Mouse (Mus musculus) layer of hippocampus, postnatal 14 days (tissue): ENCODE data around the gene Olfr543. TPM values are rescaled to one million over a fixed set of nuclear protein-coding genes. Genes with fewer than 3 reads are reported as not detected.
A peak's percentile ranks its signal among the peaks of the same experiment; 100 is the strongest.

ENCODE experiments used
- DNase-seq, 2 experiments: peaks; one replicate each; pipeline ENCODE4 v3.0.0; 2021 to 2022; ENCODE audit warnings: low spot score in 2 of 2, mixed read lengths in 1 of 2
- total RNA-seq, 2 experiments: library from RNA; stranded (reverse); gene quantifications; 2 replicates each; pipeline ENCODE4 v1.2.3; 2021

Olfr543 gene
- total RNA-seq, 2 experiments from 2014 or later, result not detected

GRCm38 (mm10) chr7:102477377-102477776, 4.1 kb downstream of the Olfr543 start:
- DNase-seq, result no peak

- no peak for DNase-seq
Measured at GRCm38 (mm10) chr7:102476601-102477000, 4.9 kb downstream of the Olfr543 start.

GRCm38 (mm10) chr7:102472675-102473074, 8.8 kb downstream of the Olfr543 start:
- DNase-seq, result no peak

GRCm38 (mm10) chr7:102467566-102467965, 13.9 kb downstream of the Olfr543 start:
- DNase-seq, result no peak

GRCm38 (mm10) chr7:102458618-102459380, 22.7 kb downstream of the Olfr543 start:
- no peak for DNase-seq

GRCm38 (mm10) chr7:102446438-102446837, 35.0 kb downstream of the Olfr543 start:
- no peak for DNase-seq

GRCm38 (mm10) chr7:102444301-102444700, 37.2 kb downstream of the Olfr543 start:
- no peak for DNase-seq

GRCm38 (mm10) chr7:102442432-102442831, 39.0 kb downstream of the Olfr543 start:
- no peak for DNase-seq

GRCm38 (mm10) chr7:102441657-102442391, 39.7 kb downstream of the Olfr543 start, which contains the start of gene Rrm1:
TSS of gene Rrm1 (plus strand) at chr7:102441695.
- DNase-seq, result peak; percentile 93 to 98

GRCm38 (mm10) chr7:102440822-102441656, 40.4 kb downstream of the Olfr543 start:
- no peak for DNase-seq

GRCm38 (mm10) chr7:102434344-102434743, 47.1 kb downstream of the Olfr543 start:
- no peak for DNase-seq

Other genes with a start within 250 kb of the Olfr543 start
- 10 to 100 TPM; 23.4 to 25.8 TPM for gene Rhog, start 225.6 kb downstream of the Olfr543 start, total RNA-seq
- gene Stim1, start 213.9 kb downstream of the Olfr543 start, total RNA-seq, result 10 to 100 TPM; 65.6 to 66.1 TPM
- gene Rrm1, start 40.0 kb downstream of the Olfr543 start, total RNA-seq, result 10 to 100 TPM; 12.1 to 12.9 TPM
- gene Olfr544, start 6.6 kb upstream of the Olfr543 start, total RNA-seq, result not detected
- not detected for gene Olfr545, start 17.9 kb upstream of the Olfr543 start, total RNA-seq
- not detected for gene Olfr547, start 53.1 kb upstream of the Olfr543 start, total RNA-seq
- gene Olfr548-ps1, start 59.2 kb upstream of the Olfr543 start, total RNA-seq, result not detected
- gene Olfr549, start 68.2 kb upstream of the Olfr543 start, total RNA-seq, result not detected
- gene Trim21, start 83.8 kb upstream of the Olfr543 start, total RNA-seq, result 1 to 10 TPM; 2.5 to 3.2 TPM
- 1 to 10 TPM; 2.8 to 2.9 TPM for gene Olfr550, start 89.8 kb upstream of the Olfr543 start, total RNA-seq
- not detected for gene Olfr551, start 110.2 kb upstream of the Olfr543 start, total RNA-seq
- gene Olfr552, start 116.1 kb upstream of the Olfr543 start, total RNA-seq, result under 1 TPM in 1 of 2 experiments, not detected in 1; 0.12 TPM
- not detected for gene Olfr553, start 136.5 kb upstream of the Olfr543 start, total RNA-seq
- not detected for gene Olfr554, start 156.8 kb upstream of the Olfr543 start, total RNA-seq
- not detected for gene Olfr555, start 177.1 kb upstream of the Olfr543 start, total RNA-seq
- gene Olfr556, start 183.2 kb upstream of the Olfr543 start, total RNA-seq, result under 1 TPM in 1 of 2 experiments, not detected in 1; 0.09 TPM
- 1 to 10 TPM; 5.5 to 6.4 TPM for gene Trim68, start 205.6 kb upstream of the Olfr543 start, total RNA-seq
- under 1 TPM; 0.19 to 0.21 TPM for gene Olfr557, start 214.2 kb upstream of the Olfr543 start, total RNA-seq
- gene Olfr558, start 220.5 kb upstream of the Olfr543 start, total RNA-seq, result under 1 TPM; 0.41 to 0.45 TPM
- not detected for gene Olfr33, start 237.4 kb upstream of the Olfr543 start, total RNA-seq
- gene Olfr559, start 245.8 kb upstream of the Olfr543 start, total RNA-seq, result not detected